Mouse (Mus musculus): ENCODE measurements around the gene Snx29. TPM values are rescaled to one million over a fixed set of nuclear protein-coding genes. Genes with fewer than 3 reads are reported as not detected.

Snx29 gene
- total and polyA plus RNA-seq, 3 experiments: 1.2 to 3.2 (median 3.1) TPM

DNA sequence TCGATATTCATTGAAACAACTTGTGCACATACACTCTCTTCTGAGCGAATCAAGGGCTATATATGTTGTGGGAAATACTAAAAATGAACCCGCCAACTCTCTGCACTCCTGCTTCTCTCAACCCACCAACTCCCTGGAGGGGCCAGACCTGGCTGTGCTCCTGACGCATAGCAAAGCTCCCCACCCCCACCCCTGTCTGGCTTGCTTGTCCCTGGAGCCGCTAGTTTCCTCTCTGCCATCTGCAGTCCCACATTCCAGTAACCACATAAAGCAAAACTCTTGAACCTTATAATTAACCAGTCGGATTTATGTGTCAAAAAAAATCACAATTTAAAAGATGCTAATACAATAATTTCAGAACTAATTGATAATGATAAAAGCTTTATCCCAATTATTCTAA lies 320.9 kb downstream of the Snx29 start:
- in situ Hi-C loops (cut with MboI; ENCODE audit: low pct_ligation_motif_present, low pct_unique_long_range_greater_than_20kb, low sequenced_read_pairs) (no loop called here), dilution Hi-C loops (cut with MboI; ENCODE audit: extremely low pct_ligation_motif_present, extremely low pct_unique_long_range_greater_than_20kb, low sequenced_read_pairs) (no loop called here)
- Histone ChIP-seq H3K9me3 (replicated peaks; ENCODE audit: low read length) (no peaks in the 10 kb centered on the region), H3K4me1 (ENCODE audit: control insufficient read depth in 1 of 2, insufficient read depth in 2 of 2) (peaks cover 15 to 58% of the 10 kb centered on the region in 2 experiments), H3K9ac (ENCODE audit: insufficient read depth, low read depth) (no peak overlapping the region), H3K27ac (ENCODE audit: insufficient read depth, low read depth) (no peak overlapping the region), H3K4me3 (replicated peaks in 1 of 3; ENCODE audit: low read depth in 2 of 3, low read length in 2 of 3, poor library complexity in 1 of 3) (no peak overlapping the region), H3K36me3 (replicated peaks in 1 of 2; ENCODE audit: control insufficient read depth in 1 of 2, insufficient read depth in 1 of 2, low read length in 1 of 2) (peaks cover 0 to 2% of the 10 kb centered on the region in 2 experiments), H3K79me2 (replicated peaks; ENCODE audit: control insufficient read depth, extremely low read depth, insufficient read depth, poor library complexity, severe bottlenecking) (no peaks in the 10 kb centered on the region), H3K4me2 (ENCODE audit: insufficient read depth, low read depth, poor library complexity, severe bottlenecking) (no peak overlapping the region), H3K27me3 (replicated peaks) (no peaks in the 10 kb centered on the region)
- TF ChIP-seq CTCF (conservative IDR thresholded peaks at IDR 0.05 in 1 of 2, IDR thresholded peaks at IDR 0.05 in 1 of 2; ENCODE audit: low read depth in 2 of 2, low read length in 2 of 2): no peak
- no peak for TF ChIP-seq MAFK (IDR thresholded peaks at IDR 0.05; ENCODE audit: insufficient replicate concordance, low read length)
- TF ChIP-seq HCFC1 (IDR thresholded peaks at IDR 0.05; ENCODE audit: low read depth, low read length): no peak
- TF ChIP-seq SIN3A (IDR thresholded peaks at IDR 0.05; ENCODE audit: low read length): no peak
- TF ChIP-seq NELFE (IDR thresholded peaks at IDR 0.05; ENCODE audit: low read depth, low read length): no peak
- no peak for TF ChIP-seq POLR2A (IDR thresholded peaks at IDR 0.05; ENCODE audit: low read depth, low read length)
- no peak for TF ChIP-seq ETS1 (conservative IDR thresholded peaks at IDR 0.05; ENCODE audit: low read depth, low read length)
- no peak for DNase-seq (ENCODE audit: extremely low read depth)

DNA sequence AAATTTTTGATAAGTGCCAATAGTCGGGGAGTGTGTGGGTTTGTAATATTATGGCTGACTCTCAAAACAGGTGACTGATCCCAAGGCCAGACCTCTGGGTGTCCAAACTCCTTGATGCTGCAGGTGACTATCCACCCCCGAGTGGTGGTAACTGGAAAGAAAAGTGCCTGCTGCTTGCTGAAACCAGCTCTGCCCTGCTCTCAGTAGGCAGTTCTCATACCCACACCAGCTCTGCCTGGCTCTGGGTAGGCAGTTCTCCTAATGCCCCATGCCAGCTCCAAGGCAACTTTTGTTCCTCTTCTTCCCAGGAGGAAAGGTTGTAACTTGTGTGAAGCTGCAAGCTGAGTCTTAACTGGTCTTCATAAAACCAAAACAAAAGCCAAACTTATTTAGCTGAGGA lies 321.7 kb downstream of the Snx29 start:
- H3K4me1 ChIP-seq (ENCODE audit: control insufficient read depth in 1 of 2, insufficient read depth in 2 of 2): peaks cover 16 to 66% of the 10 kb centered on the region in 2 experiments
- no peak overlapping the region for H3K4me2 ChIP-seq (ENCODE audit: insufficient read depth, low read depth, poor library complexity, severe bottlenecking)
- no peaks in the 10 kb centered on the region for H3K27me3 ChIP-seq (replicated peaks)
- no peak overlapping the region for H3K4me3 ChIP-seq (replicated peaks in 1 of 3; ENCODE audit: low read depth in 2 of 3, low read length in 2 of 3, poor library complexity in 1 of 3)
- in situ Hi-C loops (cut with MboI; ENCODE audit: low pct_ligation_motif_present, low pct_unique_long_range_greater_than_20kb, low sequenced_read_pairs): no loop called here
- H3K36me3 ChIP-seq (replicated peaks in 1 of 2; ENCODE audit: control insufficient read depth in 1 of 2, insufficient read depth in 1 of 2, low read length in 1 of 2): peaks cover 0 to 2% of the 10 kb centered on the region in 2 experiments
- H3K9ac ChIP-seq (ENCODE audit: insufficient read depth, low read depth): no peak overlapping the region
- no peak overlapping the region for H3K27ac ChIP-seq (ENCODE audit: insufficient read depth, low read depth)
- no peak for DNase-seq (ENCODE audit: extremely low read depth)
- no peaks in the 10 kb centered on the region for H3K9me3 ChIP-seq (replicated peaks; ENCODE audit: low read length)
- no peaks in the 10 kb centered on the region for H3K79me2 ChIP-seq (replicated peaks; ENCODE audit: control insufficient read depth, extremely low read depth, insufficient read depth, poor library complexity, severe bottlenecking)
- dilution Hi-C loops (cut with MboI; ENCODE audit: extremely low pct_ligation_motif_present, extremely low pct_unique_long_range_greater_than_20kb, low sequenced_read_pairs): no loop called here
- TF ChIP-seq USF1 (IDR thresholded peaks at IDR 0.05; ENCODE audit: low read depth, low read length) (no peak), MEF2A (IDR thresholded peaks at IDR 0.05; ENCODE audit: borderline replicate concordance, low read depth, low read length) (no peak), CTCF (conservative IDR thresholded peaks at IDR 0.05 in 1 of 2, IDR thresholded peaks at IDR 0.05 in 1 of 2; ENCODE audit: low read depth in 2 of 2, low read length in 2 of 2) (no peak), MXI1 (IDR thresholded peaks at IDR 0.05; ENCODE audit: low read depth, low read length) (no peak)

GRCm38 (mm10) chr16:11645668-11646067 lies 323.0 kb downstream of the Snx29 start:
- Histone ChIP-seq H3K9me3 (replicated peaks; ENCODE audit: low read length) (no peaks in the 10 kb centered on the region), H3K36me3 (replicated peaks in 1 of 2; ENCODE audit: control insufficient read depth in 1 of 2, insufficient read depth in 1 of 2, low read length in 1 of 2) (peaks cover 0 to 2% of the 10 kb centered on the region in 2 experiments), H3K27ac (ENCODE audit: insufficient read depth, low read depth) (no peak overlapping the region), H3K27me3 (replicated peaks) (no peaks in the 10 kb centered on the region), H3K4me2 (ENCODE audit: insufficient read depth, low read depth, poor library complexity, severe bottlenecking) (no peak overlapping the region), H3K4me1 (ENCODE audit: control insufficient read depth in 1 of 2, insufficient read depth in 2 of 2) (peaks cover 15 to 70% of the 10 kb centered on the region in 2 experiments), H3K79me2 (replicated peaks; ENCODE audit: control insufficient read depth, extremely low read depth, insufficient read depth, poor library complexity, severe bottlenecking) (no peaks in the 10 kb centered on the region), H3K9ac (ENCODE audit: insufficient read depth, low read depth) (no peak overlapping the region), H3K4me3 (replicated peaks in 1 of 3; ENCODE audit: low read depth in 2 of 3, low read length in 2 of 3, poor library complexity in 1 of 3) (no peak overlapping the region)
- DNase-seq (ENCODE audit: extremely low read depth): peak; percentile 33
- TF ChIP-seq NELFE (IDR thresholded peaks at IDR 0.05; ENCODE audit: low read depth, low read length) (no peak), ZMIZ1 (IDR thresholded peaks at IDR 0.05; ENCODE audit: low read depth, low read length) (no peak), ETS1 (conservative IDR thresholded peaks at IDR 0.05; ENCODE audit: low read depth, low read length) (no peak), RCOR1 (conservative IDR thresholded peaks at IDR 0.05; ENCODE audit: low read depth, low read length) (no peak)
- in situ Hi-C loops (cut with MboI; ENCODE audit: low pct_ligation_motif_present, low pct_unique_long_range_greater_than_20kb, low sequenced_read_pairs) (no loop called here), dilution Hi-C loops (cut with MboI; ENCODE audit: extremely low pct_ligation_motif_present, extremely low pct_unique_long_range_greater_than_20kb, low sequenced_read_pairs) (no loop called here)

Data from CH12.LX (cell line).